Mouse (Mus musculus): ENCODE measurements around the gene Cggbp1. TPM values are rescaled to one million over a fixed set of nuclear protein-coding genes. Genes with fewer than 3 reads are reported as not detected.

The Cggbp1 gene
- polyA plus RNA-seq, 1 experiment: 37.8 TPM

DNA sequence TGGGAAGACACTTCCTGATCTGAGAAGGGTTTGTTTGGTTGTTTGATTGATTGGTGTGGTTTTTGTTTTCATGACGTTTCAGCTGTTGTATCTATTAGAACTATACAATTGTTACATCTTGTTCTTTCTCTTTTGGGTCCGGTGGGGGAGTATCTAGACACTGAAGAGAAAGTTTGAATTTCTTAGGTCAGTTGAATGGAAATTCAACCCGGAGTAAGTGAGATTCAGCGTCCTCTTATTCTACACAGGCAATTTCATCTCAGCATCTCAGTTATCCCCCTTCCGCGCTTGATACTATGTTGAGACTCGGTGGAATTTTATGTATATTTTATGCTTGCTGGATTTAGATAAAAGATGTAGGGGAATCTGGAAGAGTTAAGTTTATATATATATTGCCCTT lies 21.0 kb downstream of the Cggbp1 start:
- no peak for DNase-seq (ENCODE audit: extremely low spot score in 1 of 2, low spot score in 1 of 2)

DNA sequence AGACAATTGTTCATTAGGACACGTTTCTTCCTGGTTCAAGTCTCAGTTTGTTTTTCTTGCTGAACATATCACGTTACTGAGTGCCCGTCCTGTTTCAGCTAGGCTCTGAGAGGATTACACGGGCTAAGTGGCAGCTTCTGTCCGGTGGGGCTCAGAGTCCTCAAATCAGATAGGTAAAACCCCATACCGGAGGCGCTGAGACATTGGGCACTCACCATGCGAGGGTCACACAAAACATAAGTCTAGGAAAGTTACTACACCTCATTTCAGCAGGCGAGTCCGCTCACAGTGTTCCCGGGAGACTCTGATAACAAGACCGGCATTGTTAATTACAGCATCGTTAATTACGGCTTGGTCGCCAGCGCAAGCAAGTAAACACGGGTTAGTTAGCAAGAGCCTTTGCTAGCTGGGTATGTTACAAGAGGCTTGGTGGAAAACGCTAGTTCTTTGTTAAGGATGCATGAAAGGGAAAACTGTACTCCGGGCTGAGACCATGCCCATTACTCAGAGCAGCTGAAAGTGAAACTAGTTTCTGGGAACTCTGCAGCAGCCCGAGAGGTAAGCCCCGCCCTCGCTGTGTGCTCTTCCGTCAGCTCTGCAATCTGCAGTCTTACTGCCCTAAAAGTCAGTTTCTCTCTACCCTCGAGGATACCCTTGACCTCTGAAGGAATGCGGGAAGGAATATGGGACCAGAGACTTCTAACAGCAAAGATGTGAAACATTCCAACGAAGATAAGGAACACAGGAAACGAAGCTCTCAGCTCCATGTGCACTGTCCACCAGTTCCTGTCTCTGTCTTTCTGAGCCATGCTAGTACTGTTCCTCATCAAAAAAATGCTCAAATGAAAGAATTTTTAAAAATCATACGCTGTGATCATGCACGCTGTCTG lies 21.9 kb downstream of the Cggbp1 start:
- peak in 1 of 2 experiments; percentile 50 for DNase-seq (ENCODE audit: extremely low spot score in 1 of 2, low spot score in 1 of 2)

GRCm38 (mm10) chr16:64875384-64875783 lies 23.6 kb downstream of the Cggbp1 start:
- DNase-seq (ENCODE audit: extremely low spot score in 1 of 2, low spot score in 1 of 2): no peak

GRCm38 (mm10) chr16:64875822-64876221 lies 24.0 kb downstream of the Cggbp1 start:
- DNase-seq (ENCODE audit: extremely low spot score in 1 of 2, low spot score in 1 of 2): no peak

GRCm38 (mm10) chr16:64876631-64877265 lies 25.0 kb downstream of the Cggbp1 start:
- DNase-seq (ENCODE audit: extremely low spot score in 1 of 2, low spot score in 1 of 2): no peak

- no peak for DNase-seq (ENCODE audit: extremely low spot score in 1 of 2, low spot score in 1 of 2)
These were observed 25.5 kb downstream of the Cggbp1 start for GRCm38 (mm10) chr16:64877314-64877713.

GRCm38 (mm10) chr16:64878611-64879132 lies 26.9 kb downstream of the Cggbp1 start:
- DNase-seq (ENCODE audit: extremely low spot score in 1 of 2, low spot score in 1 of 2): no peak

- no peak for DNase-seq (ENCODE audit: extremely low spot score in 1 of 2, low spot score in 1 of 2)
These were observed 27.9 kb downstream of the Cggbp1 start for GRCm38 (mm10) chr16:64879735-64880134.

- no peak for DNase-seq (ENCODE audit: extremely low spot score in 1 of 2, low spot score in 1 of 2)
These were observed 29.2 kb downstream of the Cggbp1 start for GRCm38 (mm10) chr16:64880986-64881385.

GRCm38 (mm10) chr16:64881442-64881841 lies 29.6 kb downstream of the Cggbp1 start:
- no peak for DNase-seq (ENCODE audit: extremely low spot score in 1 of 2, low spot score in 1 of 2)

DNA sequence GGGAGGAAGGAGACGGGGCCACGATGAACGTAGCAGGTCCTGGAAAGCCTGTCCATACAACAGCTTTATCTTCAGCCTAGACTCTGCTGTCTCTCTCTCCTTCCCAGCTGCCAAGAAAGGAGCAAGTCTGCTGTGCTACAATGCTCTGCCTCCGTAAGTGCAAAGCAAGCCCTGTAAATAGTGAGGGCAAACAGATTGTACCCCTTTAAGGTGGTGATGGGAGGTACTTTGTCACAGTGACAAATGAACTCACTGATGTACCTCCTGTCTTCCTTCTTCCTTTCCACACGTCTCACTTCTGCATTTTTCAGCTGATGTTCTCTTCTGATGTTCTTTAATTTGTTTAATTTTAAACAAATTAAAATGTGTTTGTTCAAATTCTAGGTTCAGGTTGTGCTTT lies 32.1 kb downstream of the Cggbp1 start:
- no peak for DNase-seq (ENCODE audit: extremely low spot score in 1 of 2, low spot score in 1 of 2)

DNA sequence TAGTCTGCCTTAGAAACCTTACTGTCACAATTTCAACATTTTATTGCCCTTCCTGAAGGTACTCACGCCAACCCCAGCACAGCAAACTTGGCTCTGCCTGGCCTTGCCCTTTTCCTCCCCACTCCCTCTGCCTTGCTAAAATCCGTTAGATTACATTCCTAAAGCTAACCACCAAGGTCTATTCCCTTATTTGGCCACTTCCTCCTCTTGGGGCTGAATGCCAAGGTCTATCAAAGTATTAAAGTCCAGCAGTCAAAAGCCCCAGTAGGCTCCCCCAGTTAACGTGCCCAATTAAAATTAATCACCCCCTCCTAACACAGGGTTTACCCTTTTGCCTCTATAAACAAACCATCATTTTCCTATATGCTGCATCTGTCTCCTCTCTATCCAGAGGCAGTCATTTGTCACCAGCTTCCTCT lies 32.6 kb downstream of the Cggbp1 start:
- DNase-seq (ENCODE audit: extremely low spot score in 1 of 2, low spot score in 1 of 2): no peak

DNA sequence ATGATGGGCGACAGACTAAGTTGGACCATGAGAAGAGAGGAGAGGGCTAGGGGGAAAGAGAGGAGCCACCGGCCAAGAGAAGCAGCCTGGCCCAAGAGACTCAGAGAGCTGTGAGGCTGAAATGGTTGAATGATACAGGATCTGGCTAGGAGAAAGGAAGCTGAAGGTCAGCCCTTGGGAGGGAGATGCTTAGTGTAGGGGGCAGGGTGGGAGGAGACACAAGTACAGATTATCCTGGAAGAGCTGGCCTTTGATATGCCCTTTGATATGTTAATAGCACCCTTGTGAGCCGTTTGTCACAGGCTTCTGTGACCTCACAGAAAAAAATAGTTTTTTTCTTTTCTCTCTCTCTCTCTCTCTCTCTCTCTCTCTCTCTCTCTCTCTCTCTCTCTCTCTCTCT lies 33.3 kb downstream of the Cggbp1 start:
- DNase-seq (ENCODE audit: extremely low spot score in 1 of 2, low spot score in 1 of 2): no peak

- DNase-seq (ENCODE audit: extremely low spot score in 1 of 2, low spot score in 1 of 2): no peak
These were observed 33.8 kb downstream of the Cggbp1 start for GRCm38 (mm10) chr16:64885547-64885946.

DNA sequence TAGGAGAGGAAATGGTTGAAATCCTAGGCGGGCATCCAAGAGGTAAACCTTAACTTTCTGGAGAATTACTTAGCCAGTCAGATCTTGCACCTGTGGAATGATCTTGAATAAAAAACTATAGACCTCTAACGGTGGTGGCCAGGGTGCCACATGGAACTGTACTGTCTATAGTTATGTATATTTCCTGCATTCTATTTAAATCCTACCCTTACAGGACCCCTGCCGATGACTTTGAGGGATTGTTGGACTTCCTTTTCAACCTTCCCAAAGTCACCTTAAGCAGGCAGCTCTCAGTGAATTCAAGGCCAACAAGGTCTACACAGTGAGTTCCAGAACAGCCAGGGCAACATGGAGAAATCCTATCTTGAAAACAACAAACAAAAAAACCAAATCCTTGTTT lies 37.7 kb downstream of the Cggbp1 start:
- no peak for DNase-seq (ENCODE audit: extremely low spot score in 1 of 2, low spot score in 1 of 2)

- DNase-seq (ENCODE audit: extremely low spot score in 1 of 2, low spot score in 1 of 2): no peak
These were observed 47.3 kb downstream of the Cggbp1 start for GRCm38 (mm10) chr16:64899084-64899483.

DNA sequence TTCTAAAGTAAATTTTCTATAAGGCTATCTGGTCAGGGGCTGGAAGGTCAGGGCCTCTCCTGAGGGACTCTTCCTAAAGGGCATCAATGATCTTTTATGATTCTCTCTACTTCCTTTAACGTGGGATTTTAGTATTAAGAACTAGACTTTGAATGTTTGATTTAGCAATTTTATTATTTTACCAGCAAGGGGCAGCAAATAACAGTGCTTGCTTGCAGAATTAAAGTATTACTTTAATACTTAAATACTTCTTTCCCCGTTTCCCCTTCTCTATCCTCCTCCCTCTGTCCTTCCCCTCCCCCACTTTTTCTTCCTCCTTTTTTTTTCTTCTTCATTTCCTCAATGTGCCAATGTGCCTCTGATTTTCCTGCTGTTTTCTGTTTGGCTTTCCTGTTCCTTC lies 51.5 kb downstream of the Cggbp1 start:
- peak in 1 of 2 experiments; percentile 16 for DNase-seq (ENCODE audit: extremely low spot score in 1 of 2, low spot score in 1 of 2)

GRCm38 (mm10) chr16:64907112-64907511 lies 55.3 kb downstream of the Cggbp1 start:
- DNase-seq (ENCODE audit: extremely low spot score in 1 of 2, low spot score in 1 of 2): peak in 1 of 2 experiments; percentile 62

GRCm38 (mm10) chr16:64908747-64909146 lies 57.0 kb downstream of the Cggbp1 start:
- DNase-seq (ENCODE audit: extremely low spot score in 1 of 2, low spot score in 1 of 2): no peak

Data from frontal cortex, adult 2 months (tissue).